Mouse (Mus musculus) ES-CJ7 (cell line): ENCODE data around the gene Urah.
A peak's percentile ranks its signal among the peaks of the same experiment; 100 is the strongest.

Experiments used
- DNase-seq: peaks from one replicate; pipeline ENCODE4 v3.0.0; 2011; ENCODE audit warnings: low read depth, low spot score

Gene Urah

GRCm38 (mm10) chr7:140840750-140841735 is 6.2 kb downstream of the Urah start:
- DNase-seq = peak; percentile 90

- no peak for DNase-seq
These were observed 9.0 kb downstream of the Urah start for GRCm38 (mm10) chr7:140843806-140844205.

- peak; percentile 90 for DNase-seq
These were observed 10.3 kb downstream of the Urah start, which contains the start of gene Scgb1c1 for GRCm38 (mm10) chr7:140844905-140845665. TSS of gene Scgb1c1 (plus strand) at chr7:140845547.

- peak; percentile 79 for DNase-seq
These were observed 10.9 kb downstream of the Urah start for GRCm38 (mm10) chr7:140845683-140846082.

- DNase-seq = no peak
These were observed 11.9 kb downstream of the Urah start for GRCm38 (mm10) chr7:140846676-140847075.

GRCm38 (mm10) chr7:140847755-140848580 is 13.2 kb downstream of the Urah start, which contains the start of gene Odf3:
TSS of gene Odf3 (plus strand) at chr7:140847805.
- no peak for DNase-seq

- DNase-seq = no peak
These were observed 13.8 kb downstream of the Urah start for GRCm38 (mm10) chr7:140848591-140848990.

GRCm38 (mm10) chr7:140851916-140852315 is 17.1 kb downstream of the Urah start:
- DNase-seq = no peak

GRCm38 (mm10) chr7:140853386-140853785 is 18.6 kb downstream of the Urah start:
- no peak for DNase-seq

GRCm38 (mm10) chr7:140854483-140854882 is 19.7 kb downstream of the Urah start:
- no peak for DNase-seq

- no peak for DNase-seq
These were observed 20.4 kb downstream of the Urah start for GRCm38 (mm10) chr7:140855181-140855580.

GRCm38 (mm10) chr7:140855860-140856784 is 21.3 kb downstream of the Urah start, which contains the start of gene Gm45785:
TSS of gene Gm45785 (minus strand) at chr7:140856331.
- DNase-seq = peak; percentile 92

- peak; percentile 73 for DNase-seq
These were observed 22.1 kb downstream of the Urah start, which contains the start of gene Ric8a for GRCm38 (mm10) chr7:140856785-140857549. TSS of gene Ric8a (plus strand) at chr7:140856957.

GRCm38 (mm10) chr7:140857550-140858505 is 23.0 kb downstream of the Urah start, which contains the start of gene Bet1l:
TSS of gene Bet1l (minus strand) at chr7:140857577.
- DNase-seq = no peak

GRCm38 (mm10) chr7:140858746-140859145 is 23.9 kb downstream of the Urah start:
- DNase-seq = no peak

GRCm38 (mm10) chr7:140859997-140860396 is 25.2 kb downstream of the Urah start:
- no peak for DNase-seq

GRCm38 (mm10) chr7:140860728-140861127 is 25.9 kb downstream of the Urah start:
- no peak for DNase-seq

GRCm38 (mm10) chr7:140864761-140865160 is 29.9 kb downstream of the Urah start:
- DNase-seq = no peak
